Mouse (Mus musculus): ENCODE results near the gene Dusp5.

DNA sequence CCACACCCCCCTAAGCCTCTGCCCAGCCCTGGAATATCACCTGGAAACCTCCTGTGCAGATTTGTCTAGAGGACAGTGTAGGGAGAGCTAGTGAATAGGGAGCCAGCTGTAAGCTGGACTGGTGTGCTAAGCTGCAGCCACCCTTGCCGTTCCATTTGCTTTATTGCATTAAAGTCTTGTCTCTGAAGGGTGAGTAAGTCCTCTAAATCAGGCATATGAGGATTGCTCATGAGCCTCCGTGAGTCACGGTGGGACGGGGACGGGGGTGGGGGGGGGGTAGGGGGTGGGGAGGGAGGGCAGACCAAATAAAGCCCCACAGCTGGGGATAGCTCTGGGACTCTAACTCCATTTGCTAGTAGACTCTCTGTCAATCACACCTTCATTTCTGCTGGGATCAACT lies 14.7 kb downstream of the Dusp5 start:
- TF ChIP-seq CTCF (IDR thresholded peaks at IDR 0.05; ENCODE audit: extremely low read depth, insufficient read depth, insufficient read length, insufficient replicate concordance) = no peak
- TF ChIP-seq POLR2A (IDR thresholded peaks at IDR 0.05; ENCODE audit: low read depth, low read length) = no peak
